Mouse (Mus musculus) spleen, postnatal 0 days (tissue): Measurements from ENCODE around the gene Pum3. TPM values are rescaled to one million over a fixed set of nuclear protein-coding genes. Genes with fewer than 3 reads are reported as not detected.

Experiments used
- polyA plus RNA-seq: library from polyadenylated mRNA; unstranded; fragments of >200 nt; fragmentation: Nextera tagmentation; extraction: Ambion mirVana; gene quantifications from 2 replicates; pipeline ENCODE4 v1.2.1, GENCODE M21; 2015

Pum3 gene
- polyA plus RNA-seq, result 47.3 and 48.7 TPM in 2 replicates

GRCm38 (mm10) chr19:27429745-27430251 is at the start of gene Pum3:
TSS of gene Pum3 (minus strand) at chr19:27429825.

Other genes with a start within 250 kb of the Pum3 start
- 2.7 and 5.3 TPM in 2 replicates for gene Vldlr, start 213.3 kb downstream of the Pum3 start, polyA plus RNA-seq
- gene Kcnv2, start 107.2 kb downstream of the Pum3 start, polyA plus RNA-seq, result not detected in 2 replicates